Mouse (Mus musculus): Measurements from ENCODE around the gene Gm7168. TPM values are rescaled to one million over a fixed set of nuclear protein-coding genes. Genes with fewer than 3 reads are reported as not detected.
"Not testable (repeated sequence)": the region's sequence is repeated elsewhere in the genome, so short reads cannot be mapped to it uniquely, and the experiment has no call there.

The Gm7168 gene
- not detected in 2 replicates for polyA plus RNA-seq (2014; fragmentation: Nextera tagmentation; extraction: Ambion mirVana)

DNA sequence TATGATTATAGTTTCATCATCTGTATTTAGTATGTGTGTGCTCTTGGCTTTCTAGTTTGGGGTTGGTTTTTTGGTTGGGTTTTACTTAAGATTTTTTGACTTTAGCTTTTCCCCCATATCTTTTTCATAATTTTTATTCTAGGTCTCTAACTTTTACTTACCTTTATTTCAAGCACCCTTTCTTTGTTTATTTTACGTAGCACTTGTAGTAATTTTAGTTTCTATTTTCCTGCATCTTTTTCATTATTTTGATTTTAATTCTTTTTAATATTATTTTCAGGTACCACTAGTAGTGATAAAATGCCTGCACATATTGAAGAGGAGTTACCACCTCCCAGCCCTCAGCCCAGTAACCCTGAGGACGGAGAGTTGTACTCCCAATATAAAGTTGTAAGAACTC is at the start of gene Gm7168:
TSS of gene Gm7168 (plus strand) at position 301 of the 400 bp plus-strand sequence.
- H3K4me2 ChIP-seq (ENCODE audit: low read length); H3K36me3 ChIP-seq (ENCODE audit: control insufficient read depth, insufficient read depth, low read length); H3K27me3 ChIP-seq (replicated peaks; ENCODE audit: control insufficient read depth, insufficient read depth, low read length); DNase-seq (ENCODE audit: low spot score); ATAC-seq (replicated peaks; ENCODE audit: low FRiP score, low TSS enrichment, low read depth); H3K4me1 ChIP-seq (replicated peaks; ENCODE audit: control insufficient read depth, insufficient read depth, low read length); H3K9me3 ChIP-seq (ENCODE audit: control insufficient read depth, low read length); H3K27ac ChIP-seq (ENCODE audit: low read depth); H3K4me3 ChIP-seq (ENCODE audit: low read depth, low read length); H3K9ac ChIP-seq (ENCODE audit: low read length): not testable (repeated sequence)
- 71% methylated on average over 1 of the region's 2 CpGs for WGBS

DNA sequence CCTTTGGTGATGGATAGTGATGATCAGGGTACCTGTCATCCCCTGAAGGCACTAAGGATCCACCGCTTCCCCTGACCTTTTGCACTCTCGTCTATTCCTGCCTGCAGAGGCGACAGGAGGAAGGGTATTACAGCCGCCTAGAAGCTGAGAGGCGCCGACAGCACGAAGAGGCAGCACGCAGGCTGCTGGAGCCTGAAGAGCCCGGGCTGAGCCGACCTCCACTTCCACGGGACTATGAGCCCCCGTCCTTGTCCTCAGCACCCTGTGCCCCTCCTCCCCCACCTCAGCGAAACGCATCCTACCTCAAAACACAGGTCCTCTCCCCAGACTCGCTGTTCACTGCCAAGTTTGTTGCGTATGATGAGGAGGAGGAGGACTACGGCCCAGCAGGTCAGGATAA is 49.3 kb upstream of the Gm7168 start:
- ATAC-seq (replicated peaks; ENCODE audit: low FRiP score, low TSS enrichment, low read depth) (no peak), DNase-seq (ENCODE audit: low spot score) (no peak)
- H3K36me3 ChIP-seq (ENCODE audit: control insufficient read depth, insufficient read depth, low read length) = peaks cover 52% of the 10 kb centered on the region
- H3K9me3 ChIP-seq (ENCODE audit: control insufficient read depth, low read length) = no peaks in the 10 kb centered on the region
- no peak overlapping the region for H3K4me3 ChIP-seq (ENCODE audit: low read depth, low read length)
- no peaks in the 10 kb centered on the region for H3K4me1 ChIP-seq (replicated peaks; ENCODE audit: control insufficient read depth, insufficient read depth, low read length)
- H3K27me3 ChIP-seq (replicated peaks; ENCODE audit: control insufficient read depth, insufficient read depth, low read length) = no peaks in the 10 kb centered on the region
- WGBS = 88% methylated on average over 17 of the region's 17 CpGs
- no peak overlapping the region for H3K9ac ChIP-seq (ENCODE audit: low read length)
- H3K4me2 ChIP-seq (ENCODE audit: low read length) = no peak overlapping the region
- no peak overlapping the region for H3K27ac ChIP-seq (ENCODE audit: low read depth)

DNA sequence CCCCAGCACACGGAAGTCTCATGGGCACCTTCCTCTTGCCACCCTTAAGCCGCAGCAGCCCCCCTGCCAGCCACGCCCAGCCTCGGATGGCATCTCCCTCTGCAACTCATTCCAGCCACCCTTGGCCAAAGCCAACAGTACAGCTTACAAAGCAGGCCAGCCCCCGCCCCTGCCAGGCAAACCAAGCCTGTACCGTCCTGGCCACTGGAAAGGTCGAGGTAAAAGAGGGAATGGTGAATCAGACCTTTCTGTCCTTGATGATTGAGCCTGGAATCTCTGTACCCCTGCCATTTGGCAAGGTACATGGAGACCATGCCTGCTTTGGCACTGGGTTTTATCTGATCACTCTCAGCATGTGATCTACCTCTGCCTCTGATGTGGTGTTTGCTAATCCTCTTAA is 48.9 kb upstream of the Gm7168 start:
- 81% methylated on average over 7 of the region's 7 CpGs for WGBS
- no peaks in the 10 kb centered on the region for H3K27me3 ChIP-seq (replicated peaks; ENCODE audit: control insufficient read depth, insufficient read depth, low read length)
- H3K27ac ChIP-seq (ENCODE audit: low read depth) = no peak overlapping the region
- H3K4me3 ChIP-seq (ENCODE audit: low read depth, low read length) = no peak overlapping the region
- DNase-seq (ENCODE audit: low spot score) (no peak), ATAC-seq (replicated peaks; ENCODE audit: low FRiP score, low TSS enrichment, low read depth) (no peak)
- peaks cover 56% of the 10 kb centered on the region for H3K36me3 ChIP-seq (ENCODE audit: control insufficient read depth, insufficient read depth, low read length)
- H3K4me2 ChIP-seq (ENCODE audit: low read length) = no peak overlapping the region
- no peak overlapping the region for H3K9ac ChIP-seq (ENCODE audit: low read length)
- H3K9me3 ChIP-seq (ENCODE audit: control insufficient read depth, low read length) = no peaks in the 10 kb centered on the region
- no peaks in the 10 kb centered on the region for H3K4me1 ChIP-seq (replicated peaks; ENCODE audit: control insufficient read depth, insufficient read depth, low read length)

DNA sequence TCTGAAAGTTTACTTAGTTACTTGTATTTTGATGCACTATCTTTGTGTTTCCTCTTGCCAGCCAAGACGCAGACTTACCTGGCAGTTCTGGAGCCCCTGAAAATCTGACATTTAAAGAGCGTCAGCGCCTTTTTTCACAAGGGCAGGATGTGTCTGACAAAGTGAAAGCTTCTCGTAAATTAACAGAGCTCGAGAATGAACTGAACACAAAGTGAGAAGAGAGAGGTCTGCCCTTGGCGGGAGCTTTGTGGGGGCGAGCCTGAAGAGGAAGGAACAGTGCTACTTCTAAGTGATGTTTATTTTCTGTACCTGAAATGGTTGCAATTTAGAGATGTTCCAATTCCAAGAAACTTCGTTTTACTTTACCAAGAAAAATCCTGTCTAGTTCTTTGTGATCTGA is 44.4 kb upstream of the Gm7168 start:
- peaks cover 48% of the 10 kb centered on the region for H3K36me3 ChIP-seq (ENCODE audit: control insufficient read depth, insufficient read depth, low read length)
- H3K27me3 ChIP-seq (replicated peaks; ENCODE audit: control insufficient read depth, insufficient read depth, low read length) = no peaks in the 10 kb centered on the region
- no peak for ATAC-seq (replicated peaks; ENCODE audit: low FRiP score, low TSS enrichment, low read depth)
- no peaks in the 10 kb centered on the region for H3K9me3 ChIP-seq (ENCODE audit: control insufficient read depth, low read length)
- no peaks in the 10 kb centered on the region for H3K4me1 ChIP-seq (replicated peaks; ENCODE audit: control insufficient read depth, insufficient read depth, low read length)
- no peak overlapping the region for H3K4me3 ChIP-seq (ENCODE audit: low read depth, low read length)
- no peak overlapping the region for H3K4me2 ChIP-seq (ENCODE audit: low read length)
- H3K9ac ChIP-seq (ENCODE audit: low read length) = no peak overlapping the region
- H3K27ac ChIP-seq (ENCODE audit: low read depth) = no peak overlapping the region
- WGBS = 78% methylated on average over 8 of the region's 8 CpGs
- no peak for DNase-seq (ENCODE audit: low spot score)

DNA sequence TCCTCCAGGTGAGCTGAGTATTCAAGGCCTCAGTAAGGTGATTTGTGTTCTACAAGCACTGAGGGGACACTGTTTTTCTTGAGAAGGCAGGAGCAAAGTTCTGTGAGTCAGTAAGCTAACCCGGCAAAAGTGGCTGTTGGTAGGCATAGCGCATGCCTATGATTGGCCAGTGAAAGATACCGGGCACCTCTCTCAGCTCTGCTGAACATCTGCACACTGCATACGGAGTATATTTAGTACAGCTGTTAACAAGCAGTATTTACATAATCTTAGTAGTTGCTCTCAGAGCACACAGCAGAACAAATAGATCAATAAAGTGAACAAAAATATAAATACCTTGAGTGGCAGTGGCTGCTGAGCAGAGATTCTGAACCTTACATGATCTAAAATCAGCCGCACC is 41.1 kb upstream of the Gm7168 start:
- DNase-seq (ENCODE audit: low spot score) = no peak
- Histone ChIP-seq H3K4me3 (ENCODE audit: low read depth, low read length) (no peak overlapping the region), H3K9me3 (ENCODE audit: control insufficient read depth, low read length) (no peaks in the 10 kb centered on the region), H3K27ac (ENCODE audit: low read depth) (no peak overlapping the region), H3K36me3 (ENCODE audit: control insufficient read depth, insufficient read depth, low read length) (peaks cover 24% of the 10 kb centered on the region), H3K9ac (ENCODE audit: low read length) (no peak overlapping the region), H3K27me3 (replicated peaks; ENCODE audit: control insufficient read depth, insufficient read depth, low read length) (no peaks in the 10 kb centered on the region), H3K4me2 (ENCODE audit: low read length) (no peak overlapping the region), H3K4me1 (replicated peaks; ENCODE audit: control insufficient read depth, insufficient read depth, low read length) (no peaks in the 10 kb centered on the region)
- 90% methylated on average over 5 of the region's 5 CpGs for WGBS
- no peak for ATAC-seq (replicated peaks; ENCODE audit: low FRiP score, low TSS enrichment, low read depth)

DNA sequence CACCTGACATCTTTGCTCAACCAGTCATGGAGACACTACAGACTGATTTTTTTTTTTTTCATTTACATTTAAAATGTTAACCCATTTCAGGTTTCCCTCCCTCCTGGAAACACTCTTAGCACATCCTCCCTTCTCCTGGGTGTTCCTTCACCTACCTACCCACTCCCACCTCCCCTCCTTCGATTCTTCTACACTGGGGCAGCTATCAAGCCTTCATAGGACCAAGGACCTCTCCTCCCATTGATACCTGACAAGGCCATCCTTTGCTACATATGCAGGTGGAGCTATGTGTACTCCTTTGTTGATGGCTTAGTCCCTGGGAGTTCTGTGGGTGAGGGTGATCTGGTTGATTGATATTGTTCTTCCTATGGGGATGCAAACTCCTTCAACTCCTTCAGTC is 40.5 kb upstream of the Gm7168 start:
- Histone ChIP-seq H3K4me3 (ENCODE audit: low read depth, low read length) (no peak overlapping the region), H3K4me1 (replicated peaks; ENCODE audit: control insufficient read depth, insufficient read depth, low read length) (no peaks in the 10 kb centered on the region), H3K27ac (ENCODE audit: low read depth) (no peak overlapping the region), H3K27me3 (replicated peaks; ENCODE audit: control insufficient read depth, insufficient read depth, low read length) (no peaks in the 10 kb centered on the region), H3K4me2 (ENCODE audit: low read length) (no peak overlapping the region), H3K9me3 (ENCODE audit: control insufficient read depth, low read length) (no peaks in the 10 kb centered on the region), H3K36me3 (ENCODE audit: control insufficient read depth, insufficient read depth, low read length) (peaks cover 24% of the 10 kb centered on the region), H3K9ac (ENCODE audit: low read length) (no peak overlapping the region)
- ATAC-seq (replicated peaks; ENCODE audit: low FRiP score, low TSS enrichment, low read depth) = no peak
- 77% methylated on average over 1 of the region's 1 CpGs for WGBS
- DNase-seq (ENCODE audit: low spot score) = peak; percentile 34

DNA sequence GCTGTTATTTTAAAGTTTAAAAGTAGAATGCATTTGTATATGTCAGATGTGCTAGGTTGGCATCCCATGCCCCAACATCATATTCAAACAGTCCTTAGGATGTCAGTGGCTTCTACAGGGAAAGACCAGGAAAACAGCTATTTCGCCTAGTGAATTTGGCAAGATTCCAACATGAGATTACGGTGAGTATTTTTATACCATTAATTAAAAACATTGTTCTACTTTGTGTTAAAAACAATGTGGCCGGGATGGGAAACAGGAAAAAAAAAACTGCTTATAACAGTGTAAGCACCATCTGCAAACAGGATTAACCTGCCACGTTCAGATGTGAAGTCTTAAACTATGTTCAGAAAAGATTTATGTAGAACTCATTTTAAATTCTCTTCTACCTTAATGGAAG is 34.2 kb upstream of the Gm7168 start:
- Histone ChIP-seq H3K27me3 (replicated peaks; ENCODE audit: control insufficient read depth, insufficient read depth, low read length) (no peaks in the 10 kb centered on the region), H3K9me3 (ENCODE audit: control insufficient read depth, low read length) (no peaks in the 10 kb centered on the region), H3K4me1 (replicated peaks; ENCODE audit: control insufficient read depth, insufficient read depth, low read length) (no peaks in the 10 kb centered on the region), H3K27ac (ENCODE audit: low read depth) (no peak overlapping the region), H3K36me3 (ENCODE audit: control insufficient read depth, insufficient read depth, low read length) (no peaks in the 10 kb centered on the region), H3K9ac (ENCODE audit: low read length) (no peak overlapping the region), H3K4me3 (ENCODE audit: low read depth, low read length) (no peak overlapping the region), H3K4me2 (ENCODE audit: low read length) (no peak overlapping the region)
- ATAC-seq (replicated peaks; ENCODE audit: low FRiP score, low TSS enrichment, low read depth) (no peak), DNase-seq (ENCODE audit: low spot score) (peak; percentile 20)
- 56% methylated on average over 4 of the region's 4 CpGs for WGBS

DNA sequence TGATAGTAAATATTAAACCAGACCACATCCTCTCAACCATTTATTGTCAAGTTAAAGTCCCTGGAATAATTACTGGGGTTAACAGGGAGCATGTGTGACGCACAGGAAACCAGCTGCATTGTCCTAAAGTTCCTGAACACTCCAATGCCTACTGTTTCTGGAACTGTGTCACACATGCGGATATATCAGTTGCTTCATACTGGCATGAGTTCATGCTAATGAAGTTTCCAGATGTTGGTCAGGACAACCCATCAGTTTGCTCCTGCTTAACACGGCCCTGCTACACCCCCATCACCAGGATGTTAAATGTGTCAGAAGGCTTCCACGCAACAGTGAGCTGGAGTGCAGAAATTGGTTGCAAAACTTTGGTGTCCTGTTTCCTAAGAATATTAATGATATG is 33.6 kb upstream of the Gm7168 start:
- 62% methylated on average over 4 of the region's 4 CpGs for WGBS

DNA sequence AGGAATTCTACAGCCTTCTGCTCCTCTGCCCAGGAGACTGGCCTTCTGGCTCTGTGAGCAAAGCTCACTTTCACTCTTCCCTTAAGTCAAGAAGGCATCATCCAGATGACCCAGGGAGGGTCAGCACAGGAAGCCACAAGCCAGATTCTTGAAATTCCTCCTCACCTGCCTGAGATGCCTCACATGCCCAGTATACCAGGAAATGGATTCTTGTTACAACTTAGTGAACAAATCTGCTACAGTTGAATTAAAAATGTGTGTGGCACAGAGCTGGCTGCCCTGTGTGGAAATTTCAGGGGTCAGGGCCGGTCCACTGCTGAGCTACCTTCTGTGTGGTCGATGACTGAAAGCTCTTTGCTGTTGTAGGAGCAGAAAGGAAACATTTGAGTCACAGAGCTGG is 27.4 kb upstream of the Gm7168 start:
- 59% methylated on average over 2 of the region's 2 CpGs for WGBS

More for the DNA sequence above, 33.6 kb upstream of the Gm7168 start:
- ATAC-seq (replicated peaks; ENCODE audit: low FRiP score, low TSS enrichment, low read depth) = no peak
- peak; percentile 47 for DNase-seq (ENCODE audit: low spot score)
- Histone ChIP-seq H3K4me3 (ENCODE audit: low read depth, low read length) (no peak overlapping the region), H3K9me3 (ENCODE audit: control insufficient read depth, low read length) (no peaks in the 10 kb centered on the region), H3K4me2 (ENCODE audit: low read length) (no peak overlapping the region), H3K27ac (ENCODE audit: low read depth) (peak overlapping the region; percentile 57; the same call in 1 of the 2 replicates), H3K27me3 (replicated peaks; ENCODE audit: control insufficient read depth, insufficient read depth, low read length) (no peaks in the 10 kb centered on the region), H3K36me3 (ENCODE audit: control insufficient read depth, insufficient read depth, low read length) (no peaks in the 10 kb centered on the region), H3K4me1 (replicated peaks; ENCODE audit: control insufficient read depth, insufficient read depth, low read length) (no peaks in the 10 kb centered on the region), H3K9ac (ENCODE audit: low read length) (no peak overlapping the region)

More for the DNA sequence above, 27.4 kb upstream of the Gm7168 start:
- Histone ChIP-seq H3K4me2 (ENCODE audit: low read length) (no peak overlapping the region), H3K27me3 (replicated peaks; ENCODE audit: control insufficient read depth, insufficient read depth, low read length) (no peaks in the 10 kb centered on the region), H3K36me3 (ENCODE audit: control insufficient read depth, insufficient read depth, low read length) (no peaks in the 10 kb centered on the region), H3K9me3 (ENCODE audit: control insufficient read depth, low read length) (no peaks in the 10 kb centered on the region), H3K4me3 (ENCODE audit: low read depth, low read length) (no peak overlapping the region), H3K27ac (ENCODE audit: low read depth) (no peak overlapping the region), H3K4me1 (replicated peaks; ENCODE audit: control insufficient read depth, insufficient read depth, low read length) (no peaks in the 10 kb centered on the region), H3K9ac (ENCODE audit: low read length) (no peak overlapping the region)
- DNase-seq (ENCODE audit: low spot score) (no peak), ATAC-seq (replicated peaks; ENCODE audit: low FRiP score, low TSS enrichment, low read depth) (no peak)
